Mouse (Mus musculus): ENCODE data around the gene Marcks.

Gene Marcks

GRCm38 (mm10) chr10:37138778-37139442, at the start of gene Marcks:
Marcks (minus strand) TSS chr10:37138920.
- peak; percentile 91 to 95 for DNase-seq

GRCm38 (mm10) chr10:37177071-37177470, 38.4 kb upstream of the Marcks start:
- no peak for DNase-seq

- DNase-seq = no peak
These were observed 33.8 kb upstream of the Marcks start for GRCm38 (mm10) chr10:37172416-37172950.

- DNase-seq = no peak
These were observed 33.1 kb upstream of the Marcks start for GRCm38 (mm10) chr10:37171711-37172415.

- no peak for DNase-seq
These were observed 32.2 kb upstream of the Marcks start for GRCm38 (mm10) chr10:37170878-37171277.

- DNase-seq = peak; percentile 22 to 35
These were observed 31.7 kb upstream of the Marcks start for GRCm38 (mm10) chr10:37170466-37170865.

- DNase-seq = no peak
These were observed 28.8 kb upstream of the Marcks start for GRCm38 (mm10) chr10:37167527-37167926.

- DNase-seq = peak; percentile 8 to 10
These were observed 21.0 kb upstream of the Marcks start for GRCm38 (mm10) chr10:37159731-37160130.

GRCm38 (mm10) chr10:37157156-37157555, 18.4 kb upstream of the Marcks start:
- no peak for DNase-seq

- DNase-seq = no peak
These were observed 16.4 kb upstream of the Marcks start for GRCm38 (mm10) chr10:37155131-37155530.

- DNase-seq = no peak
These were observed 13.0 kb upstream of the Marcks start for GRCm38 (mm10) chr10:37151539-37152271.

GRCm38 (mm10) chr10:37148016-37148415, 9.3 kb upstream of the Marcks start:
- DNase-seq = no peak

- DNase-seq = no peak
These were observed 6.7 kb upstream of the Marcks start for GRCm38 (mm10) chr10:37145456-37145855.

GRCm38 (mm10) chr10:37141621-37142020, 2.9 kb upstream of the Marcks start:
- peak in 1 of 2 experiments; percentile 7 for DNase-seq

GRCm38 (mm10) chr10:37140736-37141451, 2.2 kb upstream of the Marcks start:
- peak; percentile 91 to 93 for DNase-seq

GRCm38 (mm10) chr10:37140166-37140735, 1.5 kb upstream of the Marcks start:
- DNase-seq = peak; percentile 58 to 76

GRCm38 (mm10) chr10:37139443-37140165, 884 bp upstream of the Marcks start:
- peak; percentile 34 to 60 for DNase-seq

- DNase-seq = peak; percentile 52 to 67
These were observed 399 bp downstream of the Marcks start for GRCm38 (mm10) chr10:37138311-37138731.

- peak; percentile 73 to 82 for DNase-seq
These were observed 999 bp downstream of the Marcks start for GRCm38 (mm10) chr10:37137531-37138310.

- peak; percentile 94 to 96 for DNase-seq
These were observed 1.7 kb downstream of the Marcks start for GRCm38 (mm10) chr10:37136981-37137518.

Data from kidney, postnatal 4 days (tissue).